Comparison of ENCODE assay signal across 14 mouse cellular contexts in the genomic region with DNA sequence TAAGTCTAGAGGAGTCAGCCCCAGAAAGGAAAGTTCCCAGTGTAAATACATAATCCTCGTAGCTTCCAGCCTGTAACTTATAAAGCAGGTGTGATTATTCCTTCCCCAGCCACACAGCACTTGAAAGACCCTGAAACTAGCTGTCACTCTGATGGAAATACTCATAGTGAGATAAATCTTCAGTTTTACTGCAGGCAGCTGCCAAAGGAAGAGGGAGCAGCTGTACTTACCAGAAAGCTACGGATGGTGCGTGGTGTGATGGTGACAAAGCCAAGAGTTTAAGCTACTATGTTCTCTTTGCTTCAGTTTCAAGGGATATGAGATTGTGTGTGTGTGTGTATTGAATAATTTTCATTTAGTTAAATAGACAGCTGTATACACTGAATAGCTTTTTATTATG.
A peak's percentile ranks its signal among the peaks of the same experiment; 100 is the strongest.
DNase-seq lines count a peak whose midpoint lies in the region; ATAC-seq lines count a peak whose summit lies in the region.
"Had no signal": no experiment of that assay in that cellular context is flagged by ENCODE, and none has a peak within 500 bp of the region (broad histone marks: within the 10 kb centered on the region; RNA-seq: fewer than 3 reads in every experiment).

No protein-coding gene starts in this region.

- H3K27me3 ChIP-seq in forebrain, embryonic 11.5 days (ENCODE audit: control insufficient read depth, insufficient read depth, low read length): no peaks in the 10 kb centered on the region
- H3K27me3 ChIP-seq in forebrain, embryonic 15.5 days: no peaks in the 10 kb centered on the region
- no peaks in the 10 kb centered on the region for H3K27me3 ChIP-seq in neural tube, embryonic 12.5 days (replicated peaks)
- no peaks in the 10 kb centered on the region for H3K27me3 ChIP-seq in neural tube, embryonic 15.5 days (replicated peaks)
- no peaks in the 10 kb centered on the region for H3K27me3 ChIP-seq in stomach, embryonic 16.5 days (ENCODE audit: control insufficient read depth, insufficient read depth, low read length)
- H3K27me3 ChIP-seq in kidney, embryonic 15.5 days: no peaks in the 10 kb centered on the region
- H3K27me3 ChIP-seq: hindbrain, embryonic 13.5 days; intestine, embryonic 15.5 days had no signal

- H3K9ac ChIP-seq in forebrain, embryonic 11.5 days (ENCODE audit: low read length): no peak overlapping the region
- no peak overlapping the region for H3K9ac ChIP-seq in forebrain, embryonic 15.5 days (replicated peaks)
- no peak overlapping the region for H3K9ac ChIP-seq in neural tube, embryonic 12.5 days
- no peak overlapping the region for H3K9ac ChIP-seq in neural tube, embryonic 15.5 days (replicated peaks)
- no peak overlapping the region for H3K9ac ChIP-seq in stomach, embryonic 16.5 days (ENCODE audit: low read length)
- H3K9ac ChIP-seq in kidney, embryonic 15.5 days: no peak overlapping the region
- H3K9ac ChIP-seq: hindbrain, embryonic 13.5 days; intestine, embryonic 15.5 days had no signal

- no peaks in the 10 kb centered on the region for H3K36me3 ChIP-seq in forebrain, embryonic 11.5 days (ENCODE audit: control insufficient read depth, insufficient read depth, low read length)
- no peaks in the 10 kb centered on the region for H3K36me3 ChIP-seq in forebrain, embryonic 15.5 days
- H3K36me3 ChIP-seq in neural tube, embryonic 12.5 days: no peaks in the 10 kb centered on the region
- no peaks in the 10 kb centered on the region for H3K36me3 ChIP-seq in neural tube, embryonic 15.5 days
- H3K36me3 ChIP-seq in stomach, embryonic 16.5 days (ENCODE audit: control insufficient read depth, insufficient read depth, low read length): no peaks in the 10 kb centered on the region
- no peaks in the 10 kb centered on the region for H3K36me3 ChIP-seq in kidney, embryonic 15.5 days
- H3K36me3 ChIP-seq: hindbrain, embryonic 13.5 days; intestine, embryonic 15.5 days had no signal

- no peak overlapping the region for H3K4me3 ChIP-seq in forebrain, embryonic 11.5 days (ENCODE audit: low read depth, low read length)
- no peak overlapping the region for H3K4me3 ChIP-seq in forebrain, embryonic 15.5 days
- H3K4me3 ChIP-seq in neural tube, embryonic 12.5 days: no peak overlapping the region
- H3K4me3 ChIP-seq in neural tube, embryonic 15.5 days (replicated peaks): no peak overlapping the region
- no peak overlapping the region for H3K4me3 ChIP-seq in stomach, embryonic 16.5 days (replicated peaks; ENCODE audit: low read length)
- H3K4me3 ChIP-seq in kidney, embryonic 15.5 days (replicated peaks): no peak overlapping the region
- H3K4me3 ChIP-seq: hindbrain, embryonic 13.5 days; intestine, embryonic 15.5 days had no signal

- peak; percentile 21; the same call in 1 of the 2 replicates for ATAC-seq in forebrain, embryonic 11.5 days (replicated peaks; ENCODE audit: low FRiP score)
- no peak for ATAC-seq in forebrain, embryonic 15.5 days (replicated peaks)
- ATAC-seq in neural tube, embryonic 12.5 days (ENCODE audit: low FRiP score, low read depth): peak; percentile 75; the same call in 1 of the 2 replicates
- no peak for ATAC-seq in neural tube, embryonic 15.5 days (ENCODE audit: low FRiP score)
- ATAC-seq in stomach, embryonic 16.5 days (ENCODE audit: insufficient read depth, low FRiP score): no peak
- ATAC-seq in kidney, embryonic 15.5 days (replicated peaks; ENCODE audit: low FRiP score): no peak
- ATAC-seq: activated CD4-positive, CD25-positive, alpha-beta regulatory T cell, adult 4 months; intestine, embryonic 15.5 days had no signal

- peak overlapping the region; percentile 8; the same call in 1 of the 2 replicates for H3K27ac ChIP-seq in forebrain, embryonic 11.5 days (ENCODE audit: low read depth, low read length)
- H3K27ac ChIP-seq in forebrain, embryonic 15.5 days (replicated peaks): no peak overlapping the region
- H3K27ac ChIP-seq in neural tube, embryonic 12.5 days: no peak overlapping the region
- H3K27ac ChIP-seq in neural tube, embryonic 15.5 days (replicated peaks): no peak overlapping the region
- no peak overlapping the region for H3K27ac ChIP-seq in stomach, embryonic 16.5 days (ENCODE audit: low read length)
- no peak overlapping the region for H3K27ac ChIP-seq in kidney, embryonic 15.5 days
- H3K27ac ChIP-seq: intestine, embryonic 15.5 days had no signal

- no peaks in the 10 kb centered on the region for H3K9me3 ChIP-seq in forebrain, embryonic 11.5 days (ENCODE audit: control insufficient read depth, low read length)
- no peaks in the 10 kb centered on the region for H3K9me3 ChIP-seq in forebrain, embryonic 15.5 days
- no peaks in the 10 kb centered on the region for H3K9me3 ChIP-seq in neural tube, embryonic 12.5 days
- no peaks in the 10 kb centered on the region for H3K9me3 ChIP-seq in neural tube, embryonic 15.5 days (replicated peaks)
- H3K9me3 ChIP-seq in stomach, embryonic 16.5 days (replicated peaks; ENCODE audit: control insufficient read depth, low read length): no peaks in the 10 kb centered on the region
- no peaks in the 10 kb centered on the region for H3K9me3 ChIP-seq in kidney, embryonic 15.5 days (replicated peaks)
- H3K9me3 ChIP-seq: hindbrain, embryonic 13.5 days; intestine, embryonic 15.5 days had no signal

- H3K4me1 ChIP-seq in forebrain, embryonic 11.5 days (replicated peaks; ENCODE audit: control insufficient read depth, insufficient read depth, low read length): 0 out of 2 replicates have a peak, but pooled peaks cover 2% of the 10 kb centered on the region
- peaks cover 7% of the 10 kb centered on the region for H3K4me1 ChIP-seq in forebrain, embryonic 15.5 days
- no peaks in the 10 kb centered on the region for H3K4me1 ChIP-seq in neural tube, embryonic 12.5 days
- H3K4me1 ChIP-seq in neural tube, embryonic 15.5 days: 0 out of 2 replicates have a peak, but pooled peaks cover 8% of the 10 kb centered on the region
- no peaks in the 10 kb centered on the region for H3K4me1 ChIP-seq in stomach, embryonic 16.5 days (ENCODE audit: control insufficient read depth, insufficient read depth, low read length)
- no peaks in the 10 kb centered on the region for H3K4me1 ChIP-seq in kidney, embryonic 15.5 days
- H3K4me1 ChIP-seq: hindbrain, embryonic 13.5 days; intestine, embryonic 15.5 days had no signal

- DNase-seq in forebrain, embryonic 11.5 days (ENCODE audit: low spot score): no peak
- peak; percentile 7 to 14 for DNase-seq in layer of hippocampus, postnatal 10 days (ENCODE audit: low spot score in 2 of 2)
- no peak for DNase-seq in heart, adult 18-20 months
- DNase-seq: cerebellum, adult 18-20 months; lung, adult 2 months; thymus, adult 18-20 months had no signal

- H3K4me2 ChIP-seq in forebrain, embryonic 11.5 days (ENCODE audit: low read depth, low read length, severe bottlenecking): no peak overlapping the region
- H3K4me2 ChIP-seq in forebrain, embryonic 15.5 days (replicated peaks): no peak overlapping the region
- no peak overlapping the region for H3K4me2 ChIP-seq in neural tube, embryonic 12.5 days (replicated peaks)
- H3K4me2 ChIP-seq in neural tube, embryonic 15.5 days: no peak overlapping the region
- 0 out of 2 replicates have a peak overlapping the region, but pooled peaks have one; percentile 24 for H3K4me2 ChIP-seq in stomach, embryonic 16.5 days (ENCODE audit: low read depth, low read length)
- H3K4me2 ChIP-seq in kidney, embryonic 15.5 days: no peak overlapping the region
- H3K4me2 ChIP-seq: hindbrain, embryonic 13.5 days; intestine, embryonic 15.5 days had no signal

- 64% methylated on average over 3 of the region's 3 CpGs for WGBS in forebrain, embryonic 11.5 days
- 40% methylated on average over 3 of the region's 3 CpGs for WGBS in forebrain, embryonic 15.5 days
- 31% methylated on average over 3 of the region's 3 CpGs for WGBS in neural tube, embryonic 12.5 days
- WGBS in neural tube, embryonic 15.5 days: 26% methylated on average over 3 of the region's 3 CpGs
- 39% methylated on average over 3 of the region's 3 CpGs for WGBS in stomach, embryonic 16.5 days
- WGBS in kidney, embryonic 15.5 days: 45% methylated on average over 3 of the region's 3 CpGs

Comparison
In these comparisons a context has a peak if more than half of its experiments do, and no peak if none do; other contexts are left out.
1. ATAC-seq: peak in forebrain, embryonic 11.5 days (single experiment) and neural tube, embryonic 12.5 days (single experiment); none in forebrain, embryonic 15.5 days (single experiment), neural tube, embryonic 15.5 days (single experiment), stomach, embryonic 16.5 days (single experiment) and kidney, embryonic 15.5 days (single experiment).
2. DNase-seq: peak in layer of hippocampus, postnatal 10 days (2 of 2); none in forebrain, embryonic 11.5 days (single experiment) and heart, adult 18-20 months (0 of 2).